Mouse (Mus musculus) thymus, postnatal 14 days (tissue): Measurements from ENCODE around the gene Tpd52l2.
"Not testable (repeated sequence)": the region's sequence is repeated elsewhere in the genome, so short reads cannot be mapped to it uniquely, and the experiment has no call there.

Experiments used
- DNase-seq: peaks from one replicate; pipeline ENCODE4 v3.0.0; 2021

Tpd52l2 gene

GRCm38 (mm10) chr2:181487338-181488277 lies 9.3 kb upstream of the Tpd52l2 start:
- no peak for DNase-seq

GRCm38 (mm10) chr2:181491432-181492205 lies 5.3 kb upstream of the Tpd52l2 start:
- peak; percentile 32 for DNase-seq

DNA sequence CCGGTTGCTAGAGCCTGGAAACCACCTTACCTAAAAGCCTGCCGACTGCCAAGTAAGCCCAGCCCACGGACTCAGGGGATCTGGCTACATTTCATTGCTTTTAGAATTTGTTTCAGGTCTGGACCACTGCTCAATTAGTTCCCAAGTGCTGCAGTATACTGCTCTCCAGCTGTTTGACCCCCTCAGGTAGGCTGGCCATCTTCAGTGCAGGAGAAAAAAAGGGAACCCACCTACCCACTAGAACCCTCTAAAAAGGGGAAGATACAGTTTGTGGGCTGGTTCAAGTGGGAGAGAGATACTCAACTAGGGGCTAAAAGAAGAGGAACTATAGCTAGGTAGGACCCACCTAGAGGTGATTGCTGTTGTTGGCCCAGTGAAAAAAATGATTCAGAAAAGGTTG lies 4.7 kb upstream of the Tpd52l2 start:
- DNase-seq = no peak

- no peak for DNase-seq
Measured at GRCm38 (mm10) chr2:181493156-181493927, 3.6 kb upstream of the Tpd52l2 start, which contains the start of gene Abhd16b. TSS of gene Abhd16b (plus strand) at chr2:181493206.

- no peak for DNase-seq
Measured at GRCm38 (mm10) chr2:181494266-181494945, 2.5 kb upstream of the Tpd52l2 start.

- not testable (repeated sequence) for DNase-seq
Measured at GRCm38 (mm10) chr2:181495845-181496244, 1.1 kb upstream of the Tpd52l2 start.

GRCm38 (mm10) chr2:181496281-181496680 lies 661 bp upstream of the Tpd52l2 start:
- DNase-seq = peak; percentile 73

- DNase-seq = peak; percentile 60
Measured at GRCm38 (mm10) chr2:181497548-181497875, 570 bp downstream of the Tpd52l2 start.

DNA sequence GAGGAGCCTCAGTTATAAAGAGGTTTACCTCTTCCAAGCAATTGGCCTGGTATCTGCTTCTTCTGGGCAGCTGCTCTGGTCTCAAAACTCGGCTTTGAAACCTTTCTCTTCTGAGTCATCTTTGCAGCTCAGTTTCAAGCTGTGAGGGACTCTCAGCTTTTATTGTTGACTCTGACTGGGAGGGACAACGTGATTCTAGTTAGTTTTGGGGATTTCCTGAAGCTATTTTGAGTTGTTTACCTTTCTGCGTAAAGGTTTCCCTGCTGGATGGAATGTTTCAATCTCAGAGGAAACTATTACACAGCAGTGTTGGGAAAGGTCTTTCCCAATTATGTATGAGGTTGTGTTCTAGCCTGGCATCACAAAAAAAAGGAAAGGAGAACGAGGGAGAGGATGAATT lies 1.7 kb downstream of the Tpd52l2 start:
- DNase-seq = no peak

GRCm38 (mm10) chr2:181509191-181509590 lies 12.2 kb downstream of the Tpd52l2 start:
- DNase-seq = no peak

DNA sequence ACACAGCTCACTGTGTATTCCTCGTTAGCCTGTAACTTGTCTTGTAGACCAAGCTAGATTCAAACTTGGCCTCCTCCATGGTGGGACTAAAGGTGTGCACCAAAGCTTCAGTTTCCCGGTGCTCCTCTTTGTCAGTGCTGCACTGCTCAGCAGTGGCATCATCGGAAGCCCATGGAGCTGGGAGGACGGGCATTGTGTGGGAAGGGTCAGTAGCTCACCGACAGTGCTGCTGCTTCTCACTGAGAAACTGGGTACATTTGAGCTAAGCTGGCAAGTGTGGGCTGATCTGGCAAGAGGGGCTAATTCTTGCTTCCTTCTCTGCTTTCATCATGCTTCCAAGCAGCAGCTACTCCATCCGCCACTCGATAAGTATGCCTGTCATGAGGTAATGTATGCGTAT lies 14.3 kb downstream of the Tpd52l2 start:
- DNase-seq = no peak

GRCm38 (mm10) chr2:181519201-181519600 lies 22.3 kb downstream of the Tpd52l2 start:
- DNase-seq = no peak

DNA sequence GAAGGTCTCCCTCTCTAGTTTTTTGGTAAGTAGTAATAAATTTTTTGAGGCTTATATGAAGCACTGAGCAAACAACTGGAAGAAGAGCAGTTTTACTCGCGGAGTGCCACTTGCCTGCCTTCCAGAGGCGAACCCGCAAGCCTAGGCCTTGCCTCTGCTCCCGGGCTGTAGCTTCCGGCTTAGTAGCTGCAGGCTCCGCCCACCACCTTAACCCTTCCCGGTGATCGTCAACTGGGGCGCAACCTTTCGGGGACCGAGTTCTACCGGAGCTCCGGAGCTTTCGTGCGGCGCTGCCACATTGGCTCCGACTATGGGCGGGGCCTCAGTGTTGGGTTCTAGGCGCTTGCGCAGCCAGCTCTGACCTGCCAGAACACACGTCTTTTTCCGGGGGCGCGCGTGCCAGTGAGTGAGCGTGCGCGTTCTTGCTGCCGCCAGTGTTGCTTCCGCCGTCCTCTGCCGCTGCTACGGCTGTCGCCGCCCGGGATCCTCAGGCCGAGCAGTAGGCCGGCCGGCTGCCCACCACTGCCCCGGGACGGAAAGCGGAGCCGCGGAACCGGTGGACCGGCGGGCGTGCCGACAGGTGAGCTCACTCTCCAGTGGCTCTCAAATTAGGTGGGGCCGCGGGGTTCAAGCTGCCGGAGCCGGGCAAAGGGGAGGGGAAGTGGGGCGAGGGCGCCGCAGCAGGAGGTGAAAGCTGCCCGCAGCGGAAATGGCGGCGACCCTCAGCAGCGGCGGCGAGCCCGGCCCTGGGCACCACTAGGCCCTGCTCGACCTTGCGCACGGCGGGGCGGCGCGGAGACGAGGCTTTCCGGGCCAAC lies 23.4 kb downstream of the Tpd52l2 start, which contains the start of gene Dnajc5:
TSS of gene Dnajc5 (plus strand) at position 368 of the 818 bp plus-strand sequence.
- peak; percentile 99 for DNase-seq

GRCm38 (mm10) chr2:181520936-181521227 lies 23.9 kb downstream of the Tpd52l2 start:
- DNase-seq = no peak

GRCm38 (mm10) chr2:181521491-181521890 lies 24.5 kb downstream of the Tpd52l2 start:
- peak; percentile 8 for DNase-seq

- DNase-seq = peak; percentile 56
Measured at GRCm38 (mm10) chr2:181522811-181523210, 25.9 kb downstream of the Tpd52l2 start.

DNA sequence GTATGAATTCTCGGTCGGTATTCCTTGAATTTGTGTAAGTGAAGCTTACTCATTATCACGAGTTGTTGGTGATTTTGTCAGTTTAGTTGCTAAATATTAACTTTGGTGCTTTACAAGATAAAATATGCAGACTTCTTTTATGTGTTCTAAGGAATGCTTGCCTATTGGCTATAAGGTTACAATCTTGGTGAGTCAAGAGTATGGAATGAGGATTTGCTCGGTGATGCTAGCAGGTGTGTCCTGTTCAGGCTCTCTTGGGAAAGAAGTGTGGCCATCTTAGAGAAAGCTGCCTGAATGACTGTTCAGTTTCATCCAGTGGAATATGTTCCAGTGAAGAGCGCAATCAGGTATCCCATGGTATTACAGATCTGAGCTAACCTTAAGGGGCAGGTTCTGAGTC lies 28.6 kb downstream of the Tpd52l2 start:
- no peak for DNase-seq

- DNase-seq = no peak
Measured at GRCm38 (mm10) chr2:181529076-181529475, 32.1 kb downstream of the Tpd52l2 start.

DNA sequence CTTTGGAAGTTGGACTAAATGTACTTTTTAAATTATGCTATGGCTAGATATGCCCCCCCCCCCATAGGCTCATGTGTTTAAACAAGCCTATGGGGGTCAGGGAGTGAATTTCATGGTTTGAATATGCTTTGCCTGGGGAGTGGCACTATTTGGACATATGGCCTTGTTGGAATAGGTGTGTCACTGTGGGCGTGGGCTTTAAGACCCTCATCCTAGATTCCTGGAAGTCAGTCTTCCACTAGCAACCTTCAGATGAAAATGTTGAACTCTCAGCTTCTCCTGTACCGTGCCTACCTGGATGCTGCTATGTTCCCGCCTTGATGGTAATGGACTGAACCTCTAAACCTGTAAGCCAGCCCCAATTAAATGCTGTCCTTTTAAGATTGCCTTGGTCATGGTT lies 35.6 kb downstream of the Tpd52l2 start:
- DNase-seq = no peak

DNA sequence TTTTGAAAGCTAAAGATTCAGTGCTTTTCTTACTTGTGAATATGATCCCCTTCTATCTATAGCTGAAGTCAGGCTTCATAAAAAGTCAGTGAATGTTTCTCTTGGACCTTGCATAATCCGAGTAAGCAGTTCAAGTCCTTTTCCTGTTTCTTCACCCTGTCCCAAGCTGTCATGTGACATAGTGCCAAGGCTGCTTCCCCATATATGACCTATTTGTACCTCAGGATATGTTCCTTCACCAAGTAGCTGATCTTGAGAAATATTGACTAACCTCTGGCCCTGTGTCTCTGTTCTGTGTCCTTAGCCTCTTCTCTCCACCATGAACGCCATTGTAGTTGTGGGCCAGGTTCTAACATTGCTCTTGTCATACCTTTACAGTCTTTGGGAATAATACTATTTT lies 39.5 kb downstream of the Tpd52l2 start:
- DNase-seq = no peak

DNA sequence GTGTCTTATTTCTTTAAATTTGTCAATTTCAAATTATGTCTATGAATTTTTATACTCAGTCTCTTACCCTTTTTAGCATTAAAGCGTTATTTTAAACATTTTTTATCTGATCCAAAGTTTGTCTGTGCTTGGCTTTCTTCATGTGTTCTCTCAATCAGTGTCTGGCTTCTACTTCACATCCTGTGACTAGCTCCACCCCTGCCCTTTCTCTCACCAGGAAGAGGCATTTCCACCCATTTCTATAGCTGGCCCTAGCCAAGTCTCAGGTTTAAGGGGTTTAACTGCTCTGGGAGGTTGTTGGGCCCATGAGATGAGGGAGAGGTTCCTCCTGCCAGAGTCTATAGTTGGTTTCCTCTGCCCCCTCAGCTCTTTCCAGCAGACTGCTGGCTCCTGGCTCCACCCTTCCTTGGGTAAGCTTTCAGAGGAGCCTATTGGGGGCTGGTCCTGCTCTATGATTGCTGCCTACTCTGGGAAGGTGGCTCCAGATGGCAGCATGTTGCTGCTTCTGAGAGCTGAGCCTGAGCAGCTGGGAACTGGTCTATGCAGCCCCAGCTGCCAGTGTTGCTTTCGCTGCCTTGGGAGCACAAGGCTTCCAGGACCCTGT lies 40.6 kb downstream of the Tpd52l2 start:
- no peak for DNase-seq
